Mouse (Mus musculus): ENCODE data around the gene Sik2. TPM values are rescaled to one million over a fixed set of nuclear protein-coding genes. Genes with fewer than 3 reads are reported as not detected.

Gene Sik2
- total and polyA plus RNA-seq, 3 experiments = 1.9 to 8.2 (median 6.0) TPM

GRCm38 (mm10) chr9:50957956-50958489, 50.9 kb downstream of the Sik2 start:
- no peaks in the 10 kb centered on the region for H3K27me3 ChIP-seq (replicated peaks)
- H3K9me3 ChIP-seq (replicated peaks; ENCODE audit: low read length) = no peaks in the 10 kb centered on the region
- DNase-seq (ENCODE audit: extremely low read depth) = no peak
- H3K79me2 ChIP-seq (replicated peaks; ENCODE audit: control insufficient read depth, extremely low read depth, insufficient read depth, poor library complexity, severe bottlenecking) = no peaks in the 10 kb centered on the region
- H3K9ac ChIP-seq (ENCODE audit: insufficient read depth, low read depth) = no peak overlapping the region
- no peak overlapping the region for H3K4me2 ChIP-seq (ENCODE audit: insufficient read depth, low read depth, poor library complexity, severe bottlenecking)
- dilution Hi-C loops (cut with MboI; ENCODE audit: extremely low pct_ligation_motif_present, extremely low pct_unique_long_range_greater_than_20kb, low sequenced_read_pairs) = no loop called here
- in situ Hi-C loops (cut with MboI; ENCODE audit: low pct_ligation_motif_present, low pct_unique_long_range_greater_than_20kb, low sequenced_read_pairs) = no loop called here
- no peak for TF ChIP-seq GABPA (IDR thresholded peaks at IDR 0.05; ENCODE audit: insufficient replicate concordance, low read depth, low read length)
- no peak for TF ChIP-seq MEF2A (IDR thresholded peaks at IDR 0.05; ENCODE audit: borderline replicate concordance, low read depth, low read length)
- no peak for TF ChIP-seq UBTF (IDR thresholded peaks at IDR 0.05; ENCODE audit: low read depth, low read length)
- TF ChIP-seq TCF12 (IDR thresholded peaks at IDR 0.05; ENCODE audit: low read depth, low read length) = no peak
- TF ChIP-seq POLR2A (IDR thresholded peaks at IDR 0.05; ENCODE audit: low read depth, low read length) = no peak
- no peak for TF ChIP-seq MAFK (IDR thresholded peaks at IDR 0.05; ENCODE audit: insufficient replicate concordance, low read length)
- TF ChIP-seq ZC3H11A (IDR thresholded peaks at IDR 0.05; ENCODE audit: low read depth, low read length) = no peak
- H3K27ac ChIP-seq (ENCODE audit: insufficient read depth, low read depth) = no peak overlapping the region
- H3K4me1 ChIP-seq (ENCODE audit: control insufficient read depth in 1 of 2, insufficient read depth in 2 of 2) = no peaks in the 10 kb centered on the region
- peaks cover 0 to 8% of the 10 kb centered on the region in 2 experiments for H3K36me3 ChIP-seq (replicated peaks in 1 of 2; ENCODE audit: control insufficient read depth in 1 of 2, insufficient read depth in 1 of 2, low read length in 1 of 2)
- H3K4me3 ChIP-seq (replicated peaks in 1 of 3; ENCODE audit: low read depth in 2 of 3, low read length in 2 of 3, poor library complexity in 1 of 3) = no peak overlapping the region

DNA sequence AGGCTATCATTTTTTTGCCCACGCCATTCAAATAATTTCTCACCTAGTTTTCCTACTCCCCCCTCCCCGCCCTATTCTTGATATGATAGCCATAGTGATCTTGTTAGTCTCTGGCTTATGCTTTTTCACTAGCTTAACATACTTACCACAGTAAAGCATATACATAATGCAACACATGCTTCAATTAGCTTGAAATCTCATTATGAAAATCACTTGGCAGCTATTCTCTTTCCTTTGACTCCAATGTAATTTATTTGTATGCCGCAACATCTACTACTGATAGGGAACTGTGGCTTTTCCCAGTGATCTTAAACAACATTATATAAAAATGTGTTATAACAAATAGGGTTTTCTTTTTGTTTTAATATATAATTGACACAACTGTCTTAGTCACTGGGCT, 53.7 kb downstream of the Sik2 start:
- H3K36me3 ChIP-seq (replicated peaks in 1 of 2; ENCODE audit: control insufficient read depth in 1 of 2, insufficient read depth in 1 of 2, low read length in 1 of 2) = peaks cover 0 to 12% of the 10 kb centered on the region in 2 experiments
- TF ChIP-seq KAT2A (IDR thresholded peaks at IDR 0.05; ENCODE audit: insufficient replicate concordance, low read length) (no peak), MAZ (IDR thresholded peaks at IDR 0.05; ENCODE audit: low read depth, low read length) (no peak), POLR2A (IDR thresholded peaks at IDR 0.05; ENCODE audit: low read depth, low read length) (no peak), ELF1 (IDR thresholded peaks at IDR 0.05; ENCODE audit: low read depth, low read length) (no peak), IRF4 (IDR thresholded peaks at IDR 0.05; ENCODE audit: low read depth, low read length) (no peak), USF1 (IDR thresholded peaks at IDR 0.05; ENCODE audit: low read depth, low read length) (no peak), NRF1 (IDR thresholded peaks at IDR 0.05; ENCODE audit: low read depth, low read length) (no peak)
- no peak overlapping the region for H3K27ac ChIP-seq (ENCODE audit: insufficient read depth, low read depth)

More for the DNA sequence above, 53.7 kb downstream of the Sik2 start:
- Histone ChIP-seq H3K4me2 (ENCODE audit: insufficient read depth, low read depth, poor library complexity, severe bottlenecking) (no peak overlapping the region), H3K27me3 (replicated peaks) (no peaks in the 10 kb centered on the region), H3K79me2 (replicated peaks; ENCODE audit: control insufficient read depth, extremely low read depth, insufficient read depth, poor library complexity, severe bottlenecking) (no peaks in the 10 kb centered on the region), H3K9ac (ENCODE audit: insufficient read depth, low read depth) (no peak overlapping the region), H3K9me3 (replicated peaks; ENCODE audit: low read length) (no peaks in the 10 kb centered on the region), H3K4me1 (ENCODE audit: control insufficient read depth in 1 of 2, insufficient read depth in 2 of 2) (peaks cover 0 to 5% of the 10 kb centered on the region in 2 experiments; a peak in 1 of 4 replicates), H3K4me3 (replicated peaks in 1 of 3; ENCODE audit: low read depth in 2 of 3, low read length in 2 of 3, poor library complexity in 1 of 3) (no peak overlapping the region)
- dilution Hi-C loops (cut with MboI; ENCODE audit: extremely low pct_ligation_motif_present, extremely low pct_unique_long_range_greater_than_20kb, low sequenced_read_pairs) = no loop called here
- in situ Hi-C loops (cut with MboI; ENCODE audit: low pct_ligation_motif_present, low pct_unique_long_range_greater_than_20kb, low sequenced_read_pairs) = no loop called here
- DNase-seq (ENCODE audit: extremely low read depth) = no peak
